Mouse (Mus musculus): ENCODE measurements around the gene Rfx4.

- TF ChIP-seq CTCF (IDR thresholded peaks at IDR 0.05) (no peak), EP300 (IDR thresholded peaks at IDR 0.05) (no peak)
Measured at GRCm38 (mm10) chr10:84948970-84949683, 193.3 kb downstream of the Rfx4 start.
